Mouse (Mus musculus): ENCODE results near the gene Ccni. TPM values are rescaled to one million over a fixed set of nuclear protein-coding genes. Genes with fewer than 3 reads are reported as not detected.
A peak's percentile ranks its signal among the peaks of the same experiment; 100 is the strongest.

The Ccni gene
- polyA plus RNA-seq (2014; fragmentation: Nextera tagmentation; extraction: Ambion mirVana), result 127 and 145 TPM in 2 replicates

DNA sequence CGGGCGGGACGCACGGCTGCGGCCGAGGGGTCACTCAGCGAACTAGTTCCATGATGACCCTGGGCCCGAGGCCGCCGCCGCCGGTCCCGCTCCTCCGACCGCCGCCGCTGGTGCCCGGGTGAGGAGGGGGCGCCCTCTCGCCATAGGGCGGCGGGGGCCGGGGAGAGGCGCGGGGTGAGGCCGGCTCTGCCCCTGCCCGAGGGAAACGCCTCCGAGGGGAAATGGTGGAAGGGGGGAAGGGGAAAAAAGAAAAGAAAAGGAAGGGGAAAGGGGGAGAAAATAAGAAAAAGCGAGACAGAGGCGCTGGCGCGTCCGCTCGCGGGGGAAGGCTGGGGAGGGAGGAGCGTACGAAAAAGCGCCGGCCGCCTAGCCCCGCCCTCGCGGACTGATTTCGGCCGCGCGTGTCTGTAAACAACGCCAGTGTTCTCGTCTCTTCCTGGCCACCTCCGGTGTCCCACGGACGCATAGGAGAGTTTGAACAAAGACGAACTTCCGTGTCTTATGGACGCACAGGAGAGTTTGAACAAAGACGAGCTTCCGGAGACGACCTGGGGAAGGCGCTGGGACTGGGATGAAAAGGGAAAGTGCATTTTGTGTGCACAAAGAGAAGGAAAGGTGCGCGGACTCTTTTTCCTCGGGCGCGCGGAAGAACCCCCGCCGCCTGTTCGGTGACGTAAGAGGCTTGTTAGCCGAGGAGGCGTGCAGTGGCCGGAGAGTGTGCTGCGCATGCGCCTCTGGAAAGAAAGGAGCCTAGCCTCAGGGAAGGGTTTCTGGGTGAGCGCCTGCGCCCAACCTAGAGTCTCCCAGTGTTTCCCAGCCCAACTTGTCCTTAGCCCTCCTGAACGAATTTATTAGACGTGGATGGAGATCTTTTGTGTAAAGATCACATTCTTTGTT lies at the start of gene Ccni, which contains the start of gene 2010109A12Rik:
TSS of gene Ccni (minus strand) at position 387 of the 897 bp plus-strand sequence.
TSS of gene 2010109A12Rik (plus strand) at position 410 of the 897 bp plus-strand sequence.
- Histone ChIP-seq H3K4me3 (ENCODE audit: low read depth, low read length) (peak within 1 kb of the TSS; percentile 90), H3K9ac (replicated peaks; ENCODE audit: low read depth, low read length) (peak within 1 kb of the TSS; percentile 82), H3K27me3 (ENCODE audit: control insufficient read depth, insufficient read depth, low read length) (no peaks in the 10 kb centered on the region), H3K4me2 (replicated peaks; ENCODE audit: low read depth, low read length) (peak within 1 kb of the TSS; percentile 88), H3K9me3 (ENCODE audit: control insufficient read depth, low read depth, low read length) (no peaks in the 10 kb centered on the region), H3K36me3 (ENCODE audit: control insufficient read depth, insufficient read depth, low read length) (peaks cover 7% of the 10 kb centered on the region; the same call in 1 of the 2 replicates), H3K4me1 (ENCODE audit: control insufficient read depth, insufficient read depth, low read length) (0 out of 2 replicates have a peak, but pooled peaks cover 2% of the 10 kb centered on the region), H3K27ac (ENCODE audit: low read length) (peak within 1 kb of the TSS; percentile 90)
- under 1% methylated on average over 78 of the region's 79 CpGs for WGBS
- ATAC-seq (ENCODE audit: insufficient number of reproducible peaks, insufficient read depth, low FRiP score, low read depth), result peak; percentile 97

DNA sequence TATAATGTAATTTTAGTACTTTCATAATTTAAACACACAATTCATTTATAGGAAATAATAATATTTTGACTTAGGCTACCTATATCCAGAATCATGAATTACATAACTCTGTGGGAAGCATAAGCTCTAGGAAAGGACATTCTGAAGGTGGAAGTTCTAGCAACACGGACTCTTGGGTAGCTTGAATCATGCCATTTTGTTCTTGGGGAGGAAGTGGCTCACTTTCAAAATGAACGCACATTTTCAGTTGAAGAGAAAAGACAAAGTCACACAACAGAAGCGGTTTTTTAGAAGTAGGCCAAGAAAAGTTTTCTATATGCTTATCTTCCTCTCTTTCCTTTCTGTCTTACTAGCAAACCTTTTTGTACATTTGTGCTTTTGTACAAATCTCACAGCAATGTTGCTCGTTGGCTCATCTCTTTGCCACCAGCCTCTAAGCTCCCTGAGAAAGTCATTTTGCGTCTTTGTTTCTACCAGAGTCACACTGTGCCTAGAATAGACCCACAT lies 49.5 kb upstream of the Ccni start:
- H3K9ac ChIP-seq (replicated peaks; ENCODE audit: low read depth, low read length), result no peak overlapping the region
- H3K36me3 ChIP-seq (ENCODE audit: control insufficient read depth, insufficient read depth, low read length), result no peaks in the 10 kb centered on the region
- no peak overlapping the region for H3K27ac ChIP-seq (ENCODE audit: low read length)
- ATAC-seq (ENCODE audit: insufficient number of reproducible peaks, insufficient read depth, low FRiP score, low read depth), result no peak
- no peak overlapping the region for H3K4me2 ChIP-seq (replicated peaks; ENCODE audit: low read depth, low read length)
- H3K4me1 ChIP-seq (ENCODE audit: control insufficient read depth, insufficient read depth, low read length), result no peaks in the 10 kb centered on the region
- 87% methylated on average over 5 of the region's 5 CpGs for WGBS
- H3K27me3 ChIP-seq (ENCODE audit: control insufficient read depth, insufficient read depth, low read length), result no peaks in the 10 kb centered on the region
- H3K4me3 ChIP-seq (ENCODE audit: low read depth, low read length), result no peak overlapping the region
- H3K9me3 ChIP-seq (ENCODE audit: control insufficient read depth, low read depth, low read length), result no peaks in the 10 kb centered on the region

DNA sequence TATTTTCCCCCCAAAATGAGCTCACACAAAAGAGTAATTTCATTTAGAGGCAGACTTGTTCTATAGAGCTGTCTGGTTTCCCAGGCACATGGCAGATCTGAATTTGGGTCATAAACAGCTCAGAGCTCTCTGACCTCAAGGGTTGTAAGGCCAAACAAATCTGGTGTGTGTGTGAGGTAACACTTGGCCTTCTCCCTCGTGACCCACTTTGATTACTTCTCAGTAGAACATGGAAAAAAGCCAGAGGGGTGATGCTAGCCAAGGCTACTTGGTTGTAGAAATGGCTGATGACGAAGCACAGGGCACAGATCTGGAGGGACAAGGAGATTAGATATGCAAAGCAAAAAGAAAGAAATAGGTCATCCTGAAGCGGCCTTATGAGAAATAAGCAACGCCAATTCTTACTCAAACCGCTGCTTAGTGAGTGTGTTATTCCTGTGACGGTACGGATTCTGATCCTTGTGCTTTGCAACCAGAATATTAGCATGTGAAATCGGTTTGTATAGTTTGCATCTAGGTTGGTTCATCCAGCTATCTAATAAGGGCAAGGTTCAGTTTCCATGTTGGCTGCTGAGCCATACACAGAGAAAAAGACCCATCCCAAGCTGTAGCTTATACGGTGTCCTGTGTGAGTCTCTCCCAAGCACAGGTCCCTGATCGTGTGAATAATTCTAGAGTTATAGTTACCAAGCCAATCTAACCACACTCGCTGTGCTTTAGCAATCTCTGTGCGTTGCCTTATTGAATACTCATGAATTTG lies 44.9 kb upstream of the Ccni start:
- ATAC-seq (ENCODE audit: insufficient number of reproducible peaks, insufficient read depth, low FRiP score, low read depth), result no peak
- no peak overlapping the region for H3K4me3 ChIP-seq (ENCODE audit: low read depth, low read length)
- H3K36me3 ChIP-seq (ENCODE audit: control insufficient read depth, insufficient read depth, low read length), result no peaks in the 10 kb centered on the region
- no peak overlapping the region for H3K27ac ChIP-seq (ENCODE audit: low read length)
- H3K4me2 ChIP-seq (replicated peaks; ENCODE audit: low read depth, low read length), result no peak overlapping the region
- H3K4me1 ChIP-seq (ENCODE audit: control insufficient read depth, insufficient read depth, low read length), result no peaks in the 10 kb centered on the region
- no peaks in the 10 kb centered on the region for H3K27me3 ChIP-seq (ENCODE audit: control insufficient read depth, insufficient read depth, low read length)
- no peaks in the 10 kb centered on the region for H3K9me3 ChIP-seq (ENCODE audit: control insufficient read depth, low read depth, low read length)
- WGBS, result 81% methylated on average over 12 of the region's 12 CpGs
- no peak overlapping the region for H3K9ac ChIP-seq (replicated peaks; ENCODE audit: low read depth, low read length)

DNA sequence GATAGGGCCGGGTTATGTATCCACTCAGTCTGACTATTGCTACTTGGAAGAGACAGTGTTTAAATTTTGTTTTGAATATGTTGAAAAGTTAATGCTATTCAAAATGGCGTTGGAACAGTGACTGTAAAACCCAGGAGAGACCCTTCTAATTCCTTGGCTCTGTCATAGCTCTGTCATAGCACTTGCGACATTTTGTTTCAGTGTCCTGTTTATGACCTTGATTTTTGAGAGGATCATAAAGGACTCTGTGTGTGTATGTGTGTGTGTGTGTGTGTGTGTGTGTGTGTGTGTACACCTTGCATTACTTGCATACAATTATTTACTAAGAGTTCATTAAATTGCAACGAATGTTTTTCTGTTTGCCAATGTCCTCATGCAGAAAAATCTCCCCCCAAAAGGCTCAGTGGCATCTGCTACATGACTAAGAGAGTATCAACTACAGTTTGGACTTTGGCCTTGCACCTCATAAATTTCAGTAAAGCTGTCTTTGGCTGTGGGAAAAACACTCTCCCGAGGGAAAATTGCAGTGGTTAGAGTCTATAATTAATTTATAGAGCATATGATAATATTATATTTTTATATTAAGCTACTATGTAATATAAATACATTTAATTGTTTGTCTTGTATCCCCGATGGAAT lies 43.8 kb upstream of the Ccni start:
- Histone ChIP-seq H3K4me1 (ENCODE audit: control insufficient read depth, insufficient read depth, low read length) (no peaks in the 10 kb centered on the region), H3K4me3 (ENCODE audit: low read depth, low read length) (no peak overlapping the region), H3K27ac (ENCODE audit: low read length) (no peak overlapping the region), H3K36me3 (ENCODE audit: control insufficient read depth, insufficient read depth, low read length) (no peaks in the 10 kb centered on the region), H3K9ac (replicated peaks; ENCODE audit: low read depth, low read length) (no peak overlapping the region), H3K4me2 (replicated peaks; ENCODE audit: low read depth, low read length) (no peak overlapping the region), H3K9me3 (ENCODE audit: control insufficient read depth, low read depth, low read length) (no peaks in the 10 kb centered on the region), H3K27me3 (ENCODE audit: control insufficient read depth, insufficient read depth, low read length) (no peaks in the 10 kb centered on the region)
- WGBS, result 66% methylated on average over 6 of the region's 6 CpGs
- no peak for ATAC-seq (ENCODE audit: insufficient number of reproducible peaks, insufficient read depth, low FRiP score, low read depth)

DNA sequence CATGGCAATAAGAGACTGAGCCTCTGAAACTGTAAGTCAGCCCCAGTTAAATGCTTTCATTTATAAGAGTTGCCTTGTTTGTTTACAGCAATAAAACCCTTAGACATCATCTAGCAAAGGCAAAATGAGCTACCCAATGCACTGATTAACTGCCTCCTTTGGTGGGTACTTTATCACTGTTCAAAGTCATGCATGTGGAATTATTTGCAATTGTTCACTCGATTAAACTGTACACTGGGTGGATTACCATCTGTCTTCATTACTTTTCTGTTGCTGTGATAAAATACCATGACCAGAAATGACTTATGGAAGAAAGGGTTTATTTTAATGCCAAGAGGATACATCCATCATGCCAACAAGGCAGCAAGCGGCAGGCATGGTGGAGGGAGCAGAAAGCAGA lies 39.0 kb upstream of the Ccni start:
- H3K9ac ChIP-seq (replicated peaks; ENCODE audit: low read depth, low read length), result no peak overlapping the region
- no peak overlapping the region for H3K4me2 ChIP-seq (replicated peaks; ENCODE audit: low read depth, low read length)
- WGBS, result 52% methylated on average over 2 of the region's 2 CpGs
- no peaks in the 10 kb centered on the region for H3K4me1 ChIP-seq (ENCODE audit: control insufficient read depth, insufficient read depth, low read length)
- H3K36me3 ChIP-seq (ENCODE audit: control insufficient read depth, insufficient read depth, low read length), result no peaks in the 10 kb centered on the region
- H3K4me3 ChIP-seq (ENCODE audit: low read depth, low read length), result no peak overlapping the region
- H3K9me3 ChIP-seq (ENCODE audit: control insufficient read depth, low read depth, low read length), result no peaks in the 10 kb centered on the region
- H3K27me3 ChIP-seq (ENCODE audit: control insufficient read depth, insufficient read depth, low read length), result no peaks in the 10 kb centered on the region
- H3K27ac ChIP-seq (ENCODE audit: low read length), result no peak overlapping the region
- no peak for ATAC-seq (ENCODE audit: insufficient number of reproducible peaks, insufficient read depth, low FRiP score, low read depth)

DNA sequence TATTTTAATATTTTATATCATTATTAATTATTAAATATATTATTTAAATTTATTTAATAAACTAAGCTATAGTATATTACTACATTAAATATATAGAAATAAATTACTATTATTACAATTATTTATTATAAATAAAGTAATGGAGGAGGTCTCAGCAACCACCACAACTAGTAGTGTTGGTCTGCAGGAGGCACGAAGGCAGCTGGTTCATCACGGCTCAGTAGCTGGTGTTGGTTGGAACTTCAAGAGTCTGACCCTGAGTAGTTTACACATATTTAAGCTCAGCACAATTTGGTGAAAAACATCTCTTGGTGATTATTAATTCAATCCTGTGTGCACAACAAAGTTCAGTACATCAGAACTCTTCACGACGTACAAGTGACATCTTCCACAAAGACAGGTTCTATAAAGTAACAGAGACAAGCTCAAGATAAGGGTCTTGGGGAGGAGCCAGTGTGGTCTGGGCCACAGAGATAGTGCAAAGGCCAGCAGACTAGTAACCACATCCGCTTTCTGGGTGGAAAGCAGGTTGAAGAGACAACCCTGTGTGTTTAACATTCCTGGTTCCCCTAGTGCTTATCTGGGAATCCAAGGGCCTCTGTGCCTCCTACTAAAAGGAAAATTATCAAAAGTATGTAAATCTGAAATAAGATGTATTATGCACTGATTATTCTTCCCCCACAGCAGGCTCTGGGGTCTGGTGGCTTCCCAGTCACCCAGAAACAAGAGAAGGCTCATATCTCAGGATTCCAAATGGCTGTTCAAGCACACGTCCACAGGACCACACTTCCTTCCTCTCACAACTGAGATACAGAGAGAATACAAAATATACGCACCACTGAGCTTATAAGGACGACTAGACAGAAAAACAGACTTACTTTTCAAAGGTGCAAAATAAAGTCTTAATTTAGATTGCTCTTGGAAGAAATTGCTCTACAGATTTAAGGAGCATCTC lies 33.6 kb upstream of the Ccni start:
- Histone ChIP-seq H3K4me3 (ENCODE audit: low read depth, low read length) (no peak overlapping the region), H3K4me2 (replicated peaks; ENCODE audit: low read depth, low read length) (no peak overlapping the region), H3K27me3 (ENCODE audit: control insufficient read depth, insufficient read depth, low read length) (no peaks in the 10 kb centered on the region), H3K4me1 (ENCODE audit: control insufficient read depth, insufficient read depth, low read length) (no peaks in the 10 kb centered on the region), H3K27ac (ENCODE audit: low read length) (no peak overlapping the region), H3K9ac (replicated peaks; ENCODE audit: low read depth, low read length) (no peak overlapping the region), H3K9me3 (ENCODE audit: control insufficient read depth, low read depth, low read length) (no peaks in the 10 kb centered on the region), H3K36me3 (ENCODE audit: control insufficient read depth, insufficient read depth, low read length) (no peaks in the 10 kb centered on the region)
- ATAC-seq (ENCODE audit: insufficient number of reproducible peaks, insufficient read depth, low FRiP score, low read depth), result peak; percentile 72; the same call in 1 of the 2 replicates
- WGBS, result 76% methylated on average over 8 of the region's 8 CpGs

DNA sequence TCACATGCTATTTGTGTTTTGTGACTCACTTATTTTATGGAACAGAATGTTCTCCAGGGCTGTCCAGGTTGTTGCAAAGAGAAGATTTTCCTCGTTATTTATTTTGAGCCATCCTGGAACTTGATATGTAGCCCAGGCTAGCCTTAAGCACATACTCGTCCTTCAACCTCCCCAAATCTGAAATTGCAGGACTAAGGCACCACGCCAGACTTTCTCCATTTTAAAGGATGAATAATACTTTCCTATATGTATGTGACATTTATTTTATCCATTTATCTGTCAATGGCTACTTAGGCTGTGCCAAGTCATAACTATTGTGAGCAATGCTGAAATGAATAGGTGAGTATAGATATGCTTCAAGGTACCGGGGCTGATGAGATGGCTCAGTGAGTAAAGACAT lies 30.2 kb upstream of the Ccni start:
- WGBS, result 80% methylated on average over 4 of the region's 4 CpGs
- ATAC-seq (ENCODE audit: insufficient number of reproducible peaks, insufficient read depth, low FRiP score, low read depth), result no peak

More for the DNA sequence above, 30.2 kb upstream of the Ccni start:
- no peaks in the 10 kb centered on the region for H3K9me3 ChIP-seq (ENCODE audit: control insufficient read depth, low read depth, low read length)
- no peak overlapping the region for H3K4me2 ChIP-seq (replicated peaks; ENCODE audit: low read depth, low read length)
- no peaks in the 10 kb centered on the region for H3K4me1 ChIP-seq (ENCODE audit: control insufficient read depth, insufficient read depth, low read length)
- no peak overlapping the region for H3K9ac ChIP-seq (replicated peaks; ENCODE audit: low read depth, low read length)
- H3K27ac ChIP-seq (ENCODE audit: low read length), result no peak overlapping the region
- no peaks in the 10 kb centered on the region for H3K27me3 ChIP-seq (ENCODE audit: control insufficient read depth, insufficient read depth, low read length)
- no peak overlapping the region for H3K4me3 ChIP-seq (ENCODE audit: low read depth, low read length)
- no peaks in the 10 kb centered on the region for H3K36me3 ChIP-seq (ENCODE audit: control insufficient read depth, insufficient read depth, low read length)
